Mouse (Mus musculus): ENCODE data around the gene Trpm4. TPM values are rescaled to one million over a fixed set of nuclear protein-coding genes. Genes with fewer than 3 reads are reported as not detected.

Gene Trpm4
- polyA plus RNA-seq (2014; fragmentation: Nextera tagmentation; extraction: Ambion mirVana): 18.3 and 23.5 TPM in 2 replicates

- H3K9me3 ChIP-seq (ENCODE audit: control insufficient read depth, low read depth, low read length): no peaks in the 10 kb centered on the region
- no peaks in the 10 kb centered on the region for H3K36me3 ChIP-seq (ENCODE audit: control insufficient read depth, insufficient read depth, low read length)
- H3K9ac ChIP-seq (replicated peaks; ENCODE audit: low read depth, low read length): peak within 1 kb of the TSS; percentile 64
- H3K4me2 ChIP-seq (replicated peaks; ENCODE audit: low read depth, low read length): peak within 1 kb of the TSS; percentile 78
- under 1% methylated on average over 37 of the region's 38 CpGs for WGBS
- no peaks in the 10 kb centered on the region for H3K27me3 ChIP-seq (ENCODE audit: control insufficient read depth, insufficient read depth, low read length)
- H3K4me1 ChIP-seq (ENCODE audit: control insufficient read depth, insufficient read depth, low read length): peaks cover 25% of the 10 kb centered on the region
- peak; percentile 78 for ATAC-seq (ENCODE audit: insufficient number of reproducible peaks, insufficient read depth, low FRiP score, low read depth)
- H3K4me3 ChIP-seq (ENCODE audit: low read depth, low read length): peak within 1 kb of the TSS; percentile 75
- H3K27ac ChIP-seq (ENCODE audit: low read length): peak within 1 kb of the TSS; percentile 93
Measured at GRCm38 (mm10) chr7:45333431-45333982, at the start of gene Trpm4. TSS of gene Trpm4 (minus strand) at chr7:45333780.

- no peak overlapping the region for H3K4me3 ChIP-seq (ENCODE audit: low read depth, low read length)
- ATAC-seq (ENCODE audit: insufficient number of reproducible peaks, insufficient read depth, low FRiP score, low read depth): no peak
- H3K9me3 ChIP-seq (ENCODE audit: control insufficient read depth, low read depth, low read length): no peaks in the 10 kb centered on the region
- whole genome bisulfite sequencing: 88% methylated on average over 1 of the region's 1 CpGs
- no peaks in the 10 kb centered on the region; the same call in 1 of the 2 replicates for H3K4me1 ChIP-seq (ENCODE audit: control insufficient read depth, insufficient read depth, low read length)
- H3K27me3 ChIP-seq (ENCODE audit: control insufficient read depth, insufficient read depth, low read length): no peaks in the 10 kb centered on the region
- H3K4me2 ChIP-seq (replicated peaks; ENCODE audit: low read depth, low read length): no peak overlapping the region
- no peak overlapping the region for H3K9ac ChIP-seq (replicated peaks; ENCODE audit: low read depth, low read length)
- peaks cover 63% of the 10 kb centered on the region for H3K36me3 ChIP-seq (ENCODE audit: control insufficient read depth, insufficient read depth, low read length)
- H3K27ac ChIP-seq (ENCODE audit: low read length): no peak overlapping the region
Measured at GRCm38 (mm10) chr7:45376057-45376456, 42.5 kb upstream of the Trpm4 start.

GRCm38 (mm10) chr7:45374620-45375019 lies 41.0 kb upstream of the Trpm4 start:
- H3K27me3 ChIP-seq (ENCODE audit: control insufficient read depth, insufficient read depth, low read length): 0 out of 2 replicates have a peak, but pooled peaks cover 3% of the 10 kb centered on the region
- H3K4me2 ChIP-seq (replicated peaks; ENCODE audit: low read depth, low read length): no peak overlapping the region
- no peak overlapping the region for H3K27ac ChIP-seq (ENCODE audit: low read length)
- H3K4me1 ChIP-seq (ENCODE audit: control insufficient read depth, insufficient read depth, low read length): peaks cover 3% of the 10 kb centered on the region; the same call in 1 of the 2 replicates
- 91% methylated on average over 8 of the region's 8 CpGs for WGBS
- no peak overlapping the region for H3K9ac ChIP-seq (replicated peaks; ENCODE audit: low read depth, low read length)
- H3K36me3 ChIP-seq (ENCODE audit: control insufficient read depth, insufficient read depth, low read length): peaks cover 49% of the 10 kb centered on the region
- no peaks in the 10 kb centered on the region for H3K9me3 ChIP-seq (ENCODE audit: control insufficient read depth, low read depth, low read length)
- ATAC-seq (ENCODE audit: insufficient number of reproducible peaks, insufficient read depth, low FRiP score, low read depth): no peak
- H3K4me3 ChIP-seq (ENCODE audit: low read depth, low read length): no peak overlapping the region

- Histone ChIP-seq H3K4me3 (ENCODE audit: low read depth, low read length) (no peak overlapping the region), H3K9ac (replicated peaks; ENCODE audit: low read depth, low read length) (no peak overlapping the region), H3K4me1 (ENCODE audit: control insufficient read depth, insufficient read depth, low read length) (peaks cover 5% of the 10 kb centered on the region; the same call in 1 of the 2 replicates), H3K27me3 (ENCODE audit: control insufficient read depth, insufficient read depth, low read length) (peaks cover 13% of the 10 kb centered on the region; the same call in 1 of the 2 replicates), H3K9me3 (ENCODE audit: control insufficient read depth, low read depth, low read length) (no peaks in the 10 kb centered on the region), H3K4me2 (replicated peaks; ENCODE audit: low read depth, low read length) (no peak overlapping the region), H3K27ac (ENCODE audit: low read length) (no peak overlapping the region), H3K36me3 (ENCODE audit: control insufficient read depth, insufficient read depth, low read length) (peaks cover 29% of the 10 kb centered on the region)
- no peak for ATAC-seq (ENCODE audit: insufficient number of reproducible peaks, insufficient read depth, low FRiP score, low read depth)
- WGBS: 75% methylated on average over 5 of the region's 5 CpGs
Measured at GRCm38 (mm10) chr7:45372371-45372770, 38.8 kb upstream of the Trpm4 start.

- Histone ChIP-seq H3K9ac (replicated peaks; ENCODE audit: low read depth, low read length) (peak within 1 kb of the TSS; percentile 28; the same call in 1 of the 2 replicates), H3K9me3 (ENCODE audit: control insufficient read depth, low read depth, low read length) (no peaks in the 10 kb centered on the region), H3K27me3 (ENCODE audit: control insufficient read depth, insufficient read depth, low read length) (peaks cover 17% of the 10 kb centered on the region), H3K4me3 (ENCODE audit: low read depth, low read length) (peak within 1 kb of the TSS; percentile 44), H3K27ac (ENCODE audit: low read length) (no peak within 1 kb of the TSS), H3K4me1 (ENCODE audit: control insufficient read depth, insufficient read depth, low read length) (peaks cover 12% of the 10 kb centered on the region; the same call in 1 of the 2 replicates), H3K4me2 (replicated peaks; ENCODE audit: low read depth, low read length) (peak within 1 kb of the TSS; percentile 97), H3K36me3 (ENCODE audit: control insufficient read depth, insufficient read depth, low read length) (peaks cover 12% of the 10 kb centered on the region)
- ATAC-seq (ENCODE audit: insufficient number of reproducible peaks, insufficient read depth, low FRiP score, low read depth): peak; percentile 80
- 8% methylated on average over 28 of the region's 28 CpGs for WGBS
Measured at GRCm38 (mm10) chr7:45370475-45371311, 37.1 kb upstream of the Trpm4 start, which contains the start of gene Lin7b. TSS of gene Lin7b (minus strand) at chr7:45370583.

- ATAC-seq (ENCODE audit: insufficient number of reproducible peaks, insufficient read depth, low FRiP score, low read depth): no peak; the same call in 1 of the 2 replicates
- H3K9ac ChIP-seq (replicated peaks; ENCODE audit: low read depth, low read length): peak overlapping the region; percentile 28; the same call in 1 of the 2 replicates
- no peaks in the 10 kb centered on the region for H3K9me3 ChIP-seq (ENCODE audit: control insufficient read depth, low read depth, low read length)
- H3K27me3 ChIP-seq (ENCODE audit: control insufficient read depth, insufficient read depth, low read length): peaks cover 22% of the 10 kb centered on the region
- peaks cover 12% of the 10 kb centered on the region; the same call in 1 of the 2 replicates for H3K4me1 ChIP-seq (ENCODE audit: control insufficient read depth, insufficient read depth, low read length)
- peaks cover 8% of the 10 kb centered on the region for H3K36me3 ChIP-seq (ENCODE audit: control insufficient read depth, insufficient read depth, low read length)
- no peak overlapping the region for H3K27ac ChIP-seq (ENCODE audit: low read length)
- 7% methylated on average over 52 of the region's 52 CpGs for WGBS
- peak overlapping the region; percentile 44 for H3K4me3 ChIP-seq (ENCODE audit: low read depth, low read length)
- H3K4me2 ChIP-seq (replicated peaks; ENCODE audit: low read depth, low read length): peak overlapping the region; percentile 97
Measured at GRCm38 (mm10) chr7:45369836-45370474, 36.4 kb upstream of the Trpm4 start.

- peaks cover 12% of the 10 kb centered on the region; the same call in 1 of the 2 replicates for H3K4me1 ChIP-seq (ENCODE audit: control insufficient read depth, insufficient read depth, low read length)
- H3K27me3 ChIP-seq (ENCODE audit: control insufficient read depth, insufficient read depth, low read length): peaks cover 22% of the 10 kb centered on the region
- no peak overlapping the region for H3K27ac ChIP-seq (ENCODE audit: low read length)
- peak overlapping the region; percentile 44; the same call in 1 of the 2 replicates for H3K4me3 ChIP-seq (ENCODE audit: low read depth, low read length)
- H3K4me2 ChIP-seq (replicated peaks; ENCODE audit: low read depth, low read length): peak overlapping the region; percentile 97; the same call in 1 of the 2 replicates
- H3K9me3 ChIP-seq (ENCODE audit: control insufficient read depth, low read depth, low read length): no peaks in the 10 kb centered on the region
- no peak overlapping the region for H3K9ac ChIP-seq (replicated peaks; ENCODE audit: low read depth, low read length)
- H3K36me3 ChIP-seq (ENCODE audit: control insufficient read depth, insufficient read depth, low read length): peaks cover 3% of the 10 kb centered on the region; the same call in 1 of the 2 replicates
- 78% methylated on average over 16 of the region's 16 CpGs for WGBS
- ATAC-seq (ENCODE audit: insufficient number of reproducible peaks, insufficient read depth, low FRiP score, low read depth): no peak
Measured at GRCm38 (mm10) chr7:45369022-45369745, 35.6 kb upstream of the Trpm4 start.
